Mouse (Mus musculus): ENCODE measurements around the gene Tmc1. TPM values are rescaled to one million over a fixed set of nuclear protein-coding genes. Genes with fewer than 3 reads are reported as not detected.

Gene Tmc1
- under 1 TPM in 5 of 26 experiments, not detected in 21; 0.20 to 0.49 (median 0.30) TPM for total RNA-seq (2018; cell fraction: chromatin; rRNA removed)
- not detected for total RNA-seq (2018; cell fraction: cytosol; rRNA removed)
- total RNA-seq (2018; cell fraction: nucleus; rRNA removed): not detected
- polyA plus RNA-seq (2018): not detected in 3 replicates

- 88% methylated on average over 6 of the region's 6 CpGs for WGBS (ENCODE audit: missing documents)
- Histone ChIP-seq H3K27ac (no peak within 1 kb of the TSS), H3K4me3 (ENCODE audit: inconsistent target) (no peak within 1 kb of the TSS), H3K79me2 (ENCODE audit: inconsistent target) (no peaks in the 10 kb centered on the region), H3K36me3 (ENCODE audit: inconsistent target) (no peaks in the 10 kb centered on the region)
These were observed at the start of gene Tmc1 for GRCm38 (mm10) chr19:20953874-20954273. TSS of gene Tmc1 (minus strand) at chr19:20954202.

- H3K4me3 ChIP-seq (ENCODE audit: inconsistent target): no peak overlapping the region
- H3K79me2 ChIP-seq (ENCODE audit: inconsistent target): no peaks in the 10 kb centered on the region
- no peaks in the 10 kb centered on the region for H3K36me3 ChIP-seq (ENCODE audit: inconsistent target)
- H3K27ac ChIP-seq: no peak overlapping the region
These were observed 47.5 kb upstream of the Tmc1 start for GRCm38 (mm10) chr19:21001552-21001951.

- H3K36me3 ChIP-seq (ENCODE audit: inconsistent target): no peaks in the 10 kb centered on the region
- H3K27ac ChIP-seq: no peak overlapping the region
- no peak overlapping the region for H3K4me3 ChIP-seq (ENCODE audit: inconsistent target)
- no peaks in the 10 kb centered on the region for H3K79me2 ChIP-seq (ENCODE audit: inconsistent target)
- 23% methylated on average over 2 of the region's 2 CpGs for WGBS (ENCODE audit: missing documents)
These were observed 25.2 kb upstream of the Tmc1 start for GRCm38 (mm10) chr19:20979244-20979643.

GRCm38 (mm10) chr19:20978148-20978547 is 24.1 kb upstream of the Tmc1 start:
- Histone ChIP-seq H3K27ac (no peak overlapping the region), H3K79me2 (ENCODE audit: inconsistent target) (no peaks in the 10 kb centered on the region), H3K4me3 (ENCODE audit: inconsistent target) (no peak overlapping the region), H3K36me3 (ENCODE audit: inconsistent target) (no peaks in the 10 kb centered on the region)
- 93% methylated on average over 1 of the region's 1 CpGs for WGBS (ENCODE audit: missing documents)

GRCm38 (mm10) chr19:20971926-20972325 is 17.9 kb upstream of the Tmc1 start:
- Histone ChIP-seq H3K79me2 (ENCODE audit: inconsistent target) (no peaks in the 10 kb centered on the region), H3K4me3 (ENCODE audit: inconsistent target) (no peak overlapping the region), H3K36me3 (ENCODE audit: inconsistent target) (no peaks in the 10 kb centered on the region), H3K27ac (no peak overlapping the region)
- 100% methylated on average over 1 of the region's 1 CpGs for WGBS (ENCODE audit: missing documents)

GRCm38 (mm10) chr19:20954815-20955214 is 813 bp upstream of the Tmc1 start:
- WGBS (ENCODE audit: missing documents): 91% methylated on average over 5 of the region's 5 CpGs
- H3K79me2 ChIP-seq (ENCODE audit: inconsistent target): no peaks in the 10 kb centered on the region
- no peak overlapping the region for H3K27ac ChIP-seq
- no peaks in the 10 kb centered on the region for H3K36me3 ChIP-seq (ENCODE audit: inconsistent target)
- H3K4me3 ChIP-seq (ENCODE audit: inconsistent target): no peak overlapping the region

GRCm38 (mm10) chr19:20944446-20944845 is 9.6 kb downstream of the Tmc1 start:
- Histone ChIP-seq H3K4me3 (ENCODE audit: inconsistent target) (no peak overlapping the region), H3K27ac (no peak overlapping the region), H3K36me3 (ENCODE audit: inconsistent target) (no peaks in the 10 kb centered on the region), H3K79me2 (ENCODE audit: inconsistent target) (no peaks in the 10 kb centered on the region)
- WGBS (ENCODE audit: missing documents): 96% methylated on average over 4 of the region's 4 CpGs

DNA sequence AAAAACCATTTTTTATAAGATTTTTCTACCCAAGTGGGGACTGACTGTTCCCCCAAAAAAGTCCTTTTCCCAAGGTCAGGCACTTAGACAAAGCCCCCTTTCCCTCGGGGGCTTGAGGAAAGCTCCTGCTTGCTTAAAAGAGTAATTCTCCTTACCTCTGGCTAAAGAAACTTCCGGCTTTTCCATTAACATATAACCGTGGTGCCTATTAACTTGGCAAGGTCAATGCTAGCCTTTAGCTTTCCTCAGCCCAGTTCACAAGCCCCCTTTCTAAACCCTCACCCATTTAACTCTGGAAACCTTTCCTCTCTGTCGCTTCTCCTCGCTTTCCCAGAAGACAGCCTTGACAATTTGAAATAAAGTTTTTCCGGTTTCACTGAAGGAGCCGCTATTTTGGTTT is 29.7 kb downstream of the Tmc1 start:
- Histone ChIP-seq H3K79me2 (ENCODE audit: inconsistent target) (no peaks in the 10 kb centered on the region), H3K36me3 (ENCODE audit: inconsistent target) (no peaks in the 10 kb centered on the region), H3K27ac (no peak overlapping the region), H3K4me3 (ENCODE audit: inconsistent target) (no peak overlapping the region)
- 83% methylated on average over 7 of the region's 7 CpGs for WGBS (ENCODE audit: missing documents)

GRCm38 (mm10) chr19:20923336-20924211 is 30.4 kb downstream of the Tmc1 start:
- no peaks in the 10 kb centered on the region for H3K36me3 ChIP-seq (ENCODE audit: inconsistent target)
- no peak overlapping the region for H3K27ac ChIP-seq
- WGBS (ENCODE audit: missing documents): 71% methylated on average over 10 of the region's 10 CpGs
- H3K4me3 ChIP-seq (ENCODE audit: inconsistent target): no peak overlapping the region
- no peaks in the 10 kb centered on the region for H3K79me2 ChIP-seq (ENCODE audit: inconsistent target)

DNA sequence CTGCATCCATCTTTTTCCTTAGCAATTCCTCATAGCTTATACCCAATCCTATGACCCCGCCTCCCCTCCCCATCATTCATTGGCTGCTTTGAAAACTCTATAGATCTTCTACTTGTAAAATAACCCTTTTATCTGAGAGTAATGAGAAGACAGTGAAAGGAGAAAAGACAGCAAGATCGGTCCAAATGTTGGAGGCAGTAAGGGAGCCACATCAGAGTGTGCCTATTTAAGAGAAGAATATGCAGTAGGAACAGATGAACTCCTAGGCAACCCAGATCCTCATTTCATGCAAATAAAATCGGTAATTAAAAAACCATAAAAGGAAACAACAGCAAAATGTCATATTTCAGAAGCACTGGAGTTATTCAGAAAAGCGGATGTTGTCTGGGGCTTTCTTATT is 35.8 kb downstream of the Tmc1 start:
- H3K4me3 ChIP-seq (ENCODE audit: inconsistent target): no peak overlapping the region
- H3K79me2 ChIP-seq (ENCODE audit: inconsistent target): no peaks in the 10 kb centered on the region
- no peak overlapping the region for H3K27ac ChIP-seq
- WGBS (ENCODE audit: missing documents): 98% methylated on average over 4 of the region's 4 CpGs
- no peaks in the 10 kb centered on the region for H3K36me3 ChIP-seq (ENCODE audit: inconsistent target)

- Histone ChIP-seq H3K36me3 (ENCODE audit: inconsistent target) (no peaks in the 10 kb centered on the region), H3K27ac (no peak overlapping the region), H3K4me3 (ENCODE audit: inconsistent target) (no peak overlapping the region), H3K79me2 (ENCODE audit: inconsistent target) (no peaks in the 10 kb centered on the region)
- WGBS (ENCODE audit: missing documents): 97% methylated on average over 2 of the region's 2 CpGs
These were observed 38.9 kb downstream of the Tmc1 start for GRCm38 (mm10) chr19:20915151-20915550.

GRCm38 (mm10) chr19:20910356-20910755 is 43.6 kb downstream of the Tmc1 start:
- no peak overlapping the region for H3K4me3 ChIP-seq (ENCODE audit: inconsistent target)
- no peak overlapping the region for H3K27ac ChIP-seq
- H3K79me2 ChIP-seq (ENCODE audit: inconsistent target): no peaks in the 10 kb centered on the region
- WGBS (ENCODE audit: missing documents): 87% methylated on average over 5 of the region's 5 CpGs
- no peaks in the 10 kb centered on the region for H3K36me3 ChIP-seq (ENCODE audit: inconsistent target)

GRCm38 (mm10) chr19:20881205-20881604 is 72.8 kb downstream of the Tmc1 start:
- H3K4me3 ChIP-seq (ENCODE audit: inconsistent target): no peak overlapping the region
- H3K36me3 ChIP-seq (ENCODE audit: inconsistent target): no peaks in the 10 kb centered on the region
- no peak overlapping the region for H3K27ac ChIP-seq
- 9% methylated on average over 2 of the region's 2 CpGs for WGBS (ENCODE audit: missing documents)
- no peaks in the 10 kb centered on the region for H3K79me2 ChIP-seq (ENCODE audit: inconsistent target)

DNA sequence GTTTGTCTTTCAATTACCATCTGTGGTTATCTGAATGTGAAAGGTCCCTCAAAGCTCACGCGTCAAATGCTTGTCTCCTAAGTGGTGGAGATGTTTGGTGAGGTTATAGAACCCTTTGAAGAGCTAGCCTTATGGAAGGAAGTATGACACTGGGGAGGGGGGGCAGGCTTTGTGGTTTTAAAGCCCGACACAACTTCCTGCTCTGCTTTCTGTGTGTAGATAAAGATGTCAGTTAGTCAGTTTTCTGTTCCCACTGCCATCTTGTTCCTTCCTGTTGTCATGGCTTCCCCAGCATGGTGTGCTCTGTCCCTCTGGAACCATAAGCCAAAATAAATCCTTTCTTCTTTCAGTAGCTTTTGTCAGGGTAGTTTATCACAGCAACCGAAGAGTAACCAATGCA is 78.1 kb downstream of the Tmc1 start:
- no peaks in the 10 kb centered on the region for H3K79me2 ChIP-seq (ENCODE audit: inconsistent target)
- no peak overlapping the region for H3K27ac ChIP-seq
- no peaks in the 10 kb centered on the region for H3K36me3 ChIP-seq (ENCODE audit: inconsistent target)
- no peak overlapping the region for H3K4me3 ChIP-seq (ENCODE audit: inconsistent target)
- WGBS (ENCODE audit: missing documents): 66% methylated on average over 4 of the region's 4 CpGs

DNA sequence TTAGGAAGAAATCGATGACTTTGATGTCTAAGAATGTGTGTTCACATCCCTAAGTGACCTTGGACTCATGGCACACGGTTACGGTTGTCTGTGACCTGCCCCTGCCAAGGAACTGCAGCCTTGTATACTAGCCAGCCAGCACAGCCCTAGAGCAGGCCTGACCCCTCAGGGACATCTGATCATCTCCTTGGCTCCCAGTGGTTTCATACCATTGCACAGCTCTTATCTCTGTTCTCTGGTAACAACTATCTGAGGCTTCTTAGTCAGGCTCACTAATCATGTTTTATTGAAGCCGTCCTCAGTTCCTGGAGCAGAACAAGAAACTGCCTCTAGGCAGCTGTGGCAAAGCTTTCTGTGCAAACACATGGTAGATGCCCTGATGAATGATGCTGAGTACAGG is 92.2 kb downstream of the Tmc1 start:
- Histone ChIP-seq H3K36me3 (ENCODE audit: inconsistent target) (no peaks in the 10 kb centered on the region), H3K27ac (no peak overlapping the region), H3K79me2 (ENCODE audit: inconsistent target) (no peaks in the 10 kb centered on the region), H3K4me3 (ENCODE audit: inconsistent target) (no peak overlapping the region)
- 94% methylated on average over 4 of the region's 4 CpGs for WGBS (ENCODE audit: missing documents)

Measured in macrophage (primary cell).